Mouse (Mus musculus) G1E (cell line): Measurements from ENCODE around the gene L3mbtl4.

Experiments
- CTCF ChIP-seq: IDR thresholded peaks from 2 replicates; pipeline ENCODE4 v1.5.1; 2012; ENCODE audit warnings: low read depth, low read length, inconsistent platforms, mixed read lengths
- POLR2AphosphoS5 ChIP-seq: IDR thresholded peaks from 2 replicates; pipeline ENCODE4 v1.6.1; 2012; ENCODE audit warnings: low read depth, low read length, inconsistent platforms; ENCODE audit not compliant: insufficient replicate concordance

GRCm38 (mm10) chr17:68750513-68750912 is 476.9 kb downstream of the L3mbtl4 start:
- TF ChIP-seq POLR2AphosphoS5: no peak
- no peak for TF ChIP-seq CTCF
